Mouse (Mus musculus) cerebellum, adult 2 months (tissue): ENCODE results near the gene Megf11.

ENCODE experiments used
- CTCF ChIP-seq: fragments of 200-500 bp; IDR thresholded peaks from 2 replicates; pipeline ENCODE4 v1.5.1; 2011; ENCODE audit warnings: low read depth, mild to moderate bottlenecking, control low read depth, low read length, moderate library complexity, borderline replicate concordance; ENCODE audit not compliant: insufficient read depth
- POLR2A ChIP-seq: fragments of 200-500 bp; IDR thresholded peaks from 2 replicates; pipeline ENCODE4 v1.6.1; 2011; ENCODE audit warnings: low read length, control low read depth, borderline replicate concordance; ENCODE audit not compliant: insufficient read depth

DNA sequence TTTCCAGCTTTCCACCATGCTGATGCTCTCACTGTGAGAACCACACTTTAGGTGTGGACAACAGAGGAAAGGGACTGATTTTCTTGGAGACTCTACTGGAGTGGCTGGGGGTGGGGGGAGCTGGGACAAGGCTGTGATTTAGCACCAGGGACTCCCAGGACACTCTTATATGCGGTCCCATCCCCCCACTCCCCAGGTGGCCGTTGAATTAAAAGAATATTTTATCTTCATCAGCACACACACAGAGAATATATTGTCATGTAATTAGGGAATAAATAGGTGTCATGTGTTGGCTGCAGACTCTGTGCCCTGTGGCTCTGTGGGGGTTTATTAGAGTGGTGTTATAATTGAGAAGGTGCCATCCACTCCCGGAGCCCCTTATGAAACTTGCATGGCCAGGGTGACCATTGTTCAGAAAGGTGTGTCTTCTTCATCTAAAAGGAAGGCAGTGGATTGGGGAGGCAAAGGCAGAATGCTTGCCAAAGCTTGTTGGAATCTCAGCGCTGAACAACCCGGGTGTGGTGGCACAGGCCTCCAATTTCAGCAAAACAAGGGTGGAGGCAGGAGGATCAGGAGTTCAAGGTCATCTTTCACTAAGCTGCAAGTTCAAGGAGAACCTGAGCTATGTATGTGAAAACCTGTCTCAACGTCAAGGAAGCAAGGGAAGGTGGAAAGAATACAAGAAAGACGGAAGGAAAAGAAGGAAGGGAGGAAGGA lies 4.3 kb downstream of the Megf11 start:
- TF ChIP-seq CTCF, result no peak
- no peak for TF ChIP-seq POLR2A
